Mouse (Mus musculus) kidney, embryonic 15.5 days (tissue): Measurements from ENCODE around the gene Nptxr. TPM values are rescaled to one million over a fixed set of nuclear protein-coding genes. Genes with fewer than 3 reads are reported as not detected.

Experiments
- ATAC-seq: fragments of 200-750 bp; cut with Nextera tagmentation; replicated peaks from 2 replicates; pipeline ENCODE4 v1.8.0; 2017; ENCODE audit warnings: moderate TSS enrichment; ENCODE audit not compliant: low FRiP score
- H3K27ac ChIP-seq: fragments of 300-500 bp; sonication (generic); 2 replicates; pipeline ENCODE4 v1.5.1; 2015; ENCODE audit warnings: mild to moderate bottlenecking, inconsistent platforms
- H3K27me3 ChIP-seq: fragments of 300-500 bp; sonication (generic); 2 replicates; pipeline ENCODE4 v1.6.1; 2015; ENCODE audit warnings: inconsistent platforms
- H3K36me3 ChIP-seq: fragments of 300-500 bp; sonication (generic); 2 replicates; pipeline ENCODE4 v1.6.1; 2015; ENCODE audit warnings: inconsistent platforms
- H3K4me1 ChIP-seq: fragments of 300-500 bp; sonication (generic); 2 replicates; pipeline ENCODE4 v1.6.1; 2015; ENCODE audit warnings: inconsistent platforms
- H3K4me2 ChIP-seq: fragments of 300-500 bp; sonication (generic); 2 replicates; pipeline ENCODE4 v1.6.1; 2015; ENCODE audit warnings: moderate library complexity, mild to moderate bottlenecking, inconsistent platforms
- H3K4me3 ChIP-seq: fragments of 300-500 bp; sonication (generic); replicated peaks from 2 replicates; pipeline ENCODE4 v1.5.1; 2015; ENCODE audit warnings: mild to moderate bottlenecking, inconsistent platforms
- H3K9ac ChIP-seq: fragments of 300-500 bp; sonication (generic); 2 replicates; pipeline ENCODE4 v1.6.1; 2015; ENCODE audit warnings: mild to moderate bottlenecking, inconsistent platforms
- H3K9me3 ChIP-seq: fragments of 300-500 bp; sonication (generic); replicated peaks from 2 replicates; pipeline ENCODE4 v1.6.1; 2016; ENCODE audit warnings: inconsistent platforms
- WGBS: fragments of 180-500 bp; shearing (Covaris S2); methylation state at CpG from one replicate; pipeline ENCODE4 v1.1.7; 2015; ENCODE audit warnings: mixed read lengths; 5-methylcytosine and 5-hydroxymethylcytosine counted together
- polyA plus RNA-seq: library from polyadenylated mRNA; unstranded; fragments of >200 nt; fragmentation: Nextera tagmentation; extraction: Ambion mirVana; gene quantifications from 2 replicates; pipeline ENCODE4 v1.2.1, GENCODE M21; 2015

Gene Nptxr
- polyA plus RNA-seq, 1 experiment from 2014 or later, result 2.4 TPM

DNA sequence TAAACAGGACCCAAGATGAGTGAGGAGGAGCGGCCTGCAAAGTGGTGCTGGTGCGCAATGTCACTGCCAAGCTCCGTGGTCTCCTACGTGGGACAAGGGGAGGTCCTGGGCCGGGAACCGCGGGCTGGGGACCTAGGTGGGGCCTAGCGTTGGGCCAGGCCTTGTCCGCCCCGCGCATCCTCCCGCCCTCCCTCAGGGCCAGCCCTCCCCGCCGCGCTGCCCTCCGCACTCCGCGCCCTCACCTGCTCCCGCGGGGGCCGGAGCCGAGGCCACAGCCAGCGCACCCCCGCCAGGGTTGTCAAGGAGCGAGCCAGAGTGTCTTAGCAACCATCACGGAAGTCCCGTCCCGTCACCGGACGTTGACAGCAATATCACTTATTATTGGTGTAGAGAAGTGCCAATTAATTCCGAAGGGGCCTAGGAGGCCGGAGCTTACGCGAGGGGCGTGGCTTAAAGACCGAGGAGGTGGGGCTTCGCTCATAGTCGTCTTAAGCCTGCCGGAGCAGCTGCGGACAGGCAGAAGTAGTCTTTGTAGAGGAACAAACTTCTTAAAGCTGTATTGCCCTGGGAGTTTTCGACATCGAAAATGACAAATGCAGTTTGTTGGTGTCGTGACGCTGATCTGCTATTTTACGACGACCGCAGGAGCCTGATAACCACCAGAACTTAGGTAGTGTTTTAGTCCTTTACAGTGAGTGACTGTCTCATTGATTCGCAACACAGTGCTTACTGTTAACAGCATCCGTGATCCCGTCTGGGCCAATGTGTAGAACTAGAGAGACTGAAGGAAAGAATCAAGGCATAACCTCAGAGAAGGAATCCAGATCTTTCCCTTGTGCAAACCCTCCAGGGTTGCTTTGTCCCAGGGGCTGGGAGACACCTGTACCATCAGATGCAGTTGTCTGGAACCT lies 30.2 kb downstream of the Nptxr start:
- WGBS, result under 1% methylated on average over 50 of the region's 50 CpGs
- Histone ChIP-seq H3K4me3 (peak overlapping the region; percentile 81), H3K4me1 (peaks cover 30% of the 10 kb centered on the region), H3K9me3 (no peaks in the 10 kb centered on the region), H3K27me3 (no peaks in the 10 kb centered on the region), H3K36me3 (no peaks in the 10 kb centered on the region), H3K9ac (peak overlapping the region; percentile 73), H3K27ac (peak overlapping the region; percentile 82), H3K4me2 (peak overlapping the region; percentile 73)
- peak; percentile 99 for ATAC-seq

GRCm38 (mm10) chr15:79770629-79771240 lies 33.8 kb downstream of the Nptxr start:
- 40% methylated on average over 21 of the region's 21 CpGs for WGBS
- Histone ChIP-seq H3K4me1 (peaks cover 45% of the 10 kb centered on the region), H3K36me3 (no peaks in the 10 kb centered on the region), H3K9me3 (no peaks in the 10 kb centered on the region), H3K27me3 (no peaks in the 10 kb centered on the region), H3K27ac (no peak overlapping the region), H3K9ac (no peak overlapping the region), H3K4me2 (no peak overlapping the region), H3K4me3 (no peak overlapping the region)
- ATAC-seq, result no peak

GRCm38 (mm10) chr15:79768302-79768701 lies 36.3 kb downstream of the Nptxr start:
- Histone ChIP-seq H3K9me3 (no peaks in the 10 kb centered on the region), H3K4me3 (no peak overlapping the region), H3K4me1 (peaks cover 38% of the 10 kb centered on the region), H3K36me3 (peaks cover 16% of the 10 kb centered on the region), H3K4me2 (no peak overlapping the region), H3K9ac (no peak overlapping the region), H3K27ac (no peak overlapping the region), H3K27me3 (no peaks in the 10 kb centered on the region)
- no peak for ATAC-seq
- 58% methylated on average over 6 of the region's 6 CpGs for WGBS

DNA sequence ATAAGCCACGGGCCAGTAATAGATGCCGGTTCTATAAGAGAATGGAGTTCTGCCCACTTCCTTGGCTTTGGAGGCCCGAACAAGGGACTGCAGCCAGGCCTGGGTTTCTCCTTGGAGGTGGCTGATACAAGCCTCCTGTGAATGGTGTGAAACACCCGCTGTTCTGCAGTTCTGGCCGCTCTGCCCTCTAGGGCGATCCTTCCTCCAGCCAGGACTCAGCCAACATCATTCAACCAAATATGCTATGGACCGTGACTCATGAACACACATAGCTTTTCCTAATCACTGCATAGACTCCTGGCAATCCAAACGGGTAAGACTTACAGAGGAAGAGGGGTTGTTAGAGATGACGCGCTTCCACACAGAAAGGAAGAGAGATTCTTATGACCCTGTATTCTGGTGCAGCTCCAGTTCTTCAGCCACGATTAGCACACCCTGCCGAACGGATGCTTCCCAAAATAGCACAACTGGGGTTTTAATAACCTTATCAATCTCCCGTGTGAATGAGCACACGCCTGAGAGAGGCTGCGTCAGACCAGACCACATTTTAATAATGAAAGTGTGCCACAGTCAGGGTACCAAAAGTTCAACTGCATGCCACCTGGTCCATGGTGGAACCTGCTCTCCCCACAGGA lies 37.1 kb downstream of the Nptxr start:
- no peak overlapping the region for H3K4me2 ChIP-seq
- no peaks in the 10 kb centered on the region for H3K27me3 ChIP-seq
- H3K9ac ChIP-seq, result no peak overlapping the region
- peaks cover 24% of the 10 kb centered on the region for H3K36me3 ChIP-seq
- H3K4me1 ChIP-seq, result peaks cover 30% of the 10 kb centered on the region
- H3K9me3 ChIP-seq, result no peaks in the 10 kb centered on the region
- 83% methylated on average over 16 of the region's 16 CpGs for WGBS
- no peak for ATAC-seq
- no peak overlapping the region for H3K4me3 ChIP-seq
- no peak overlapping the region for H3K27ac ChIP-seq

DNA sequence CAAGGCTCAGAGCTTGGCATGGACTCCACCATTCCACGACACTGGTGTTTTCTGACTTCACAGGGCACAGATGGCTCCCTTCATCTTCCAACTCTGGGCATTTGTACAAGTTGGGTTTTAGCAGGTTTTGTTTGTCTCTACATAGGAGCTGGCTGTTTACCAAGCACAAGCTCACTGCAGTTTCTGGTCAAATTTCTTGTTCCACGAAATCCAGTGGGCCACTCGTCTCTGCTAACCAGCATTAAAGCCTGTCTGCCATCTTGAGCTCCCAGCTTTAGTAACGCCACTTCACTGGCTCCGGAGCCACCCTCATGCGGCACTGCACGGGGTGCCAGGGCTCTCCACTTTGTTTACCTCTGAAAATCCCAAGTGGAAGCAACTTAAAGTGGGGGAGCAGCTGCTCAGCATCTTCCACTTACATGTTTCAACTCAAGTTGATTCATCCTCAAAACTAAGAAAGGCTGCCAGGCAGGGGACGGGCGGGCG lies 37.9 kb downstream of the Nptxr start:
- H3K36me3 ChIP-seq, result peaks cover 32% of the 10 kb centered on the region
- no peak overlapping the region for H3K9ac ChIP-seq
- no peaks in the 10 kb centered on the region for H3K27me3 ChIP-seq
- no peaks in the 10 kb centered on the region for H3K9me3 ChIP-seq
- WGBS, result 88% methylated on average over 10 of the region's 10 CpGs
- no peak overlapping the region for H3K4me3 ChIP-seq
- no peak overlapping the region for H3K4me2 ChIP-seq
- H3K27ac ChIP-seq, result no peak overlapping the region
- no peak for ATAC-seq
- peaks cover 30% of the 10 kb centered on the region for H3K4me1 ChIP-seq

GRCm38 (mm10) chr15:79766168-79766567 lies 38.4 kb downstream of the Nptxr start:
- 26% methylated on average over 10 of the region's 10 CpGs for WGBS
- Histone ChIP-seq H3K9me3 (no peaks in the 10 kb centered on the region), H3K9ac (no peak overlapping the region), H3K27me3 (no peaks in the 10 kb centered on the region), H3K4me2 (no peak overlapping the region), H3K27ac (no peak overlapping the region), H3K4me3 (no peak overlapping the region), H3K4me1 (peaks cover 28% of the 10 kb centered on the region), H3K36me3 (peaks cover 32% of the 10 kb centered on the region)
- no peak for ATAC-seq

- Histone ChIP-seq H3K9ac (no peak overlapping the region), H3K27me3 (no peaks in the 10 kb centered on the region), H3K4me1 (peaks cover 21% of the 10 kb centered on the region; the same call in 1 of the 2 replicates), H3K9me3 (no peaks in the 10 kb centered on the region), H3K4me3 (no peak overlapping the region), H3K27ac (no peak overlapping the region), H3K36me3 (peaks cover 35% of the 10 kb centered on the region), H3K4me2 (no peak overlapping the region)
- no peak for ATAC-seq
- WGBS, result 85% methylated on average over 2 of the region's 2 CpGs
Measured at GRCm38 (mm10) chr15:79765361-79765760, 39.2 kb downstream of the Nptxr start.

DNA sequence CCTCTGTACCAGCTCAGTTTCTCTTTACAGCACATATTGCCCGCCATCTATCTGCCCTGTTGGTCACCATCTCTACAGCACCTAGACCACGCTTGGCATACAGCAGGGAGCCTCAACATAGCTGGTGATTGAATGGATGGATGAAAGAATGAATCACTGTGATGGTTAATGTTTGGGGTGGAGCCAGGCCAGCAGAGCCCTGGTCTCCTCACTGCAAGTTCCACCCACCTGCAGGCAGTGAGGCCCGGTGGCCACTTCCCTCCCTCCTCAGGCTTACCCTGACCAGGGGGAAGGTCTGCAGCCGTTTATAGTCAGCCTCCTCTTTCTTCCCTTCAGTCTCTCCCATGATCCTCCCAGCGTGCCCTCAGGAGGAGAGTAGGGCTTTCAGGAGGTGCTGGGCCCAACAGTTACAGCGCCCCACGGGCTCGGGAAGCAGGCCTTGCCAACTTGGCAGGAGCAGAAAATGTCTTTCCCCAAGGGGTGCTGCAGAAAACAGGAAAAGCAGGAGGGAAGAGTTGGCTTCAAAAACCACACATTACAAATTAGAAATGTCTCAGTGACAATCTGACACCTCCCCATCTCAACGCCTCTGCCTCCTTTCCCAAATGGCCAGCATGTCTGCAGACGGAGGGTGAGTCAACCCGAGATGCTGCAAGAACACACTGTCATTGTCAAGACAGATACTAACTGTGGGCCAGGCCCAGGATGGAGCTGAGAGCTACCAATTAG lies 39.9 kb downstream of the Nptxr start:
- no peak overlapping the region for H3K4me3 ChIP-seq
- H3K27ac ChIP-seq, result no peak overlapping the region
- no peaks in the 10 kb centered on the region for H3K27me3 ChIP-seq
- H3K4me2 ChIP-seq, result no peak overlapping the region
- WGBS, result 68% methylated on average over 11 of the region's 11 CpGs
- no peaks in the 10 kb centered on the region for H3K9me3 ChIP-seq
- H3K4me1 ChIP-seq, result peaks cover 21% of the 10 kb centered on the region; the same call in 1 of the 2 replicates
- no peak for ATAC-seq
- peaks cover 35% of the 10 kb centered on the region for H3K36me3 ChIP-seq
- H3K9ac ChIP-seq, result no peak overlapping the region

DNA sequence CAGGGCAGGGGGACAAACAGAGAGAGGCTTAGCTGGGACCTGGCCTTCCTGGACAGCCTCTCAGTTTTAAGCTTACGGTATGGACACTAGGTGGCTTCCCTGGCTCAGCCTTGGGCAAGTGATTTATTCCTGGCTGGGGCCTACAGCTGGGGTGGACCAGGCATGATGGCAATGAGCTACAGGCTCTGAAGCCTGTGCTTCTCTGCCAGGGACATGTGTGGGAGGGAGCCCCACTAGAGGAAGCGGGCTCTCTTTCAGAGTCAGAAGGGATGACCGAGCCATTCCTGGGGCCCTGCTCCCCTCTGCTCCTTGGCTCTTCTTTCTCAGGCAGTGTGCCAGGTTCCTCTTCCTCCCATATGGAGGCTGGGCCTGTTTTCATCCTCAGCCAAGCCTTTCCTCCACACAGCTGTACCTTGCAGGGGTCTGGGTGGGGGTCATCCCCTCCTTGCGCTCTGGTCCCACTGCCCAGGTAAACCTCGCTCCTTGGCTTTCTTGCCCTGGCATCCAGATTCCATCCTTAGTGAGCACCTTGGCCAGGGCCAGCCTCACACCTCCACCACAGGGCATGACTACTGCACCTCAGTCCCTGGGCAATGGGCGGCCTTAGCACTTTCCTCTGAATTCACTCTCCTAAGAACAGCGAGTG lies 40.8 kb downstream of the Nptxr start:
- Histone ChIP-seq H3K27ac (no peak overlapping the region), H3K4me1 (peaks cover 21% of the 10 kb centered on the region; the same call in 1 of the 2 replicates), H3K36me3 (peaks cover 35% of the 10 kb centered on the region), H3K9me3 (no peaks in the 10 kb centered on the region), H3K4me3 (no peak overlapping the region), H3K27me3 (no peaks in the 10 kb centered on the region), H3K9ac (no peak overlapping the region), H3K4me2 (no peak overlapping the region)
- no peak; the same call in 1 of the 2 replicates for ATAC-seq
- WGBS, result 75% methylated on average over 7 of the region's 7 CpGs

DNA sequence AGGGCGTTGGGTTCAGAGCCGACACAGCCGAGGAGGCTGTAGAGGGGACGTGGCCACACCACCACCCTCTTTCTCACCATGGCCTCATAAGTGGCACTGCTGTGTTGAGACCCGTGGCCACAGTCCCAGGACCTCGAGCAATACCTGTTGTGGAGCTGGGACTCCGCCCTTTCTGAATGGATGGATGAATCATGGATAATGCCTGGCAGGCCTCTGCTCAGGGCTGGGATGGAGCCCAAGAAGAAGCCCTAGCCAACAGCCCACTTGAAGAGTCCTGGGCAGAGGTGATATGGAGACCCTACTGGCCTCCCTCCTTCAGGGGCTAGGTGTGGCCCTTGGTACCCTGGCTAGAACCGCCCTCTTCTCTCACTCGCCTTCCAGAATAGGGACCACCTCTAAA lies 41.6 kb downstream of the Nptxr start:
- no peaks in the 10 kb centered on the region for H3K27me3 ChIP-seq
- H3K4me1 ChIP-seq, result peaks cover 17% of the 10 kb centered on the region; the same call in 1 of the 2 replicates
- no peaks in the 10 kb centered on the region for H3K9me3 ChIP-seq
- H3K9ac ChIP-seq, result no peak overlapping the region
- H3K27ac ChIP-seq, result no peak overlapping the region
- ATAC-seq, result no peak
- no peak overlapping the region for H3K4me3 ChIP-seq
- no peak overlapping the region for H3K4me2 ChIP-seq
- 92% methylated on average over 9 of the region's 9 CpGs for WGBS
- H3K36me3 ChIP-seq, result peaks cover 35% of the 10 kb centered on the region

GRCm38 (mm10) chr15:79760956-79761355 lies 43.6 kb downstream of the Nptxr start:
- H3K4me2 ChIP-seq, result no peak overlapping the region
- 92% methylated on average over 6 of the region's 6 CpGs for WGBS
- no peak overlapping the region for H3K9ac ChIP-seq
- peaks cover 35% of the 10 kb centered on the region for H3K36me3 ChIP-seq
- peaks cover 14% of the 10 kb centered on the region; the same call in 1 of the 2 replicates for H3K4me1 ChIP-seq
- H3K27ac ChIP-seq, result no peak overlapping the region
- no peaks in the 10 kb centered on the region for H3K9me3 ChIP-seq
- H3K4me3 ChIP-seq, result no peak overlapping the region
- no peaks in the 10 kb centered on the region for H3K27me3 ChIP-seq
- no peak for ATAC-seq
